Mouse (Mus musculus): ENCODE measurements around the gene Gm14180. TPM values are rescaled to one million over a fixed set of nuclear protein-coding genes. Genes with fewer than 3 reads are reported as not detected.
"Not testable (repeated sequence)": the region's sequence is repeated elsewhere in the genome, so short reads cannot be mapped to it uniquely, and the experiment has no call there.

Gm14180 gene
- not detected in 2 replicates for polyA plus RNA-seq (2014; fragmentation: Nextera tagmentation; extraction: Ambion mirVana)

GRCm38 (mm10) chr11:99734190-99734589 lies at the start of gene Gm14180:
Gene Gm14180, minus strand, starts transcription at chr11:99734290.
- Histone ChIP-seq H3K27me3 (ENCODE audit: insufficient read depth, low read length) (no peaks in the 10 kb centered on the region), H3K27ac (ENCODE audit: low read depth) (no peak within 1 kb of the TSS), H3K36me3 (ENCODE audit: insufficient read depth) (no peaks in the 10 kb centered on the region), H3K9ac (no peak within 1 kb of the TSS), H3K4me3 (ENCODE audit: low read depth, low read length) (no peak within 1 kb of the TSS), H3K4me1 (ENCODE audit: insufficient read depth) (no peaks in the 10 kb centered on the region), H3K4me2 (no peak within 1 kb of the TSS), H3K9me3 (ENCODE audit: low read depth, low read length) (no peaks in the 10 kb centered on the region)
- TF ChIP-seq CTCF (IDR thresholded peaks at IDR 0.05; ENCODE audit: low read depth): no peak
- ATAC-seq (ENCODE audit: insufficient read depth): no peak
- WGBS: 55% methylated on average over 2 of the region's 2 CpGs
- no peak for DNase-seq

DNA sequence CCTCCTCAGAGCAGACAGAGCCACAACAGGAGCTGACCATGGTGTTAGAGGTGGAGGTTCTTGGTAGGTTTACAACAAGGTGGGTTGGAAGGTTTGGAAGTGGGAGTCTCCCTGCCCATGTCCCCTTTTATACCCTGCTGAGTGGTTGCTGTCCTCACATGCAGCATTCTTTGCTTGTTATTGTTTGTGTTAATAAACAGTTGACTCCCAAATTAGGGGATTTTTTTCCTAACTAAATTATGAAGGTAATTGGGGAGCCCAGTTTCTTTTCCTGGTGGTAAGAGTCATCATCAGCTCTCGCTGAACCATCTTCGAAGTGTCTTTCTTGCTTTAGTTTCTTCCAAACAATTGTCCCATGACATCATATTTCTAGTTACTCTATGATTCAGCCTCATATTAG lies 46.5 kb upstream of the Gm14180 start, which contains the start of gene Krtap4-8:
TSS of gene Krtap4-8 (minus strand) at position 101 of the 400 bp plus-strand sequence.
- Histone ChIP-seq H3K36me3 (ENCODE audit: insufficient read depth) (no peaks in the 10 kb centered on the region), H3K27me3 (ENCODE audit: insufficient read depth, low read length) (no peaks in the 10 kb centered on the region), H3K4me3 (ENCODE audit: low read depth, low read length) (no peak within 1 kb of the TSS), H3K4me1 (ENCODE audit: insufficient read depth) (no peaks in the 10 kb centered on the region), H3K9me3 (ENCODE audit: low read depth, low read length) (no peaks in the 10 kb centered on the region), H3K27ac (ENCODE audit: low read depth) (no peak within 1 kb of the TSS), H3K4me2 (no peak within 1 kb of the TSS), H3K9ac (no peak within 1 kb of the TSS)
- TF ChIP-seq CTCF (IDR thresholded peaks at IDR 0.05; ENCODE audit: low read depth): no peak
- ATAC-seq (ENCODE audit: insufficient read depth): no peak
- no peak for DNase-seq
- 89% methylated on average over 2 of the region's 2 CpGs for WGBS

GRCm38 (mm10) chr11:99778401-99778800 lies 44.3 kb upstream of the Gm14180 start:
- Histone ChIP-seq H3K36me3 (ENCODE audit: insufficient read depth) (no peaks in the 10 kb centered on the region), H3K4me1 (ENCODE audit: insufficient read depth) (no peaks in the 10 kb centered on the region), H3K4me2 (no peak overlapping the region), H3K9me3 (ENCODE audit: low read depth, low read length) (no peaks in the 10 kb centered on the region), H3K27me3 (ENCODE audit: insufficient read depth, low read length) (no peaks in the 10 kb centered on the region), H3K9ac (no peak overlapping the region), H3K27ac (ENCODE audit: low read depth) (no peak overlapping the region), H3K4me3 (ENCODE audit: low read depth, low read length) (no peak overlapping the region)
- no peak for ATAC-seq (ENCODE audit: insufficient read depth)
- no peak for TF ChIP-seq CTCF (IDR thresholded peaks at IDR 0.05; ENCODE audit: low read depth)
- peak; percentile 0 for DNase-seq
- WGBS: 64% methylated on average over 7 of the region's 7 CpGs

DNA sequence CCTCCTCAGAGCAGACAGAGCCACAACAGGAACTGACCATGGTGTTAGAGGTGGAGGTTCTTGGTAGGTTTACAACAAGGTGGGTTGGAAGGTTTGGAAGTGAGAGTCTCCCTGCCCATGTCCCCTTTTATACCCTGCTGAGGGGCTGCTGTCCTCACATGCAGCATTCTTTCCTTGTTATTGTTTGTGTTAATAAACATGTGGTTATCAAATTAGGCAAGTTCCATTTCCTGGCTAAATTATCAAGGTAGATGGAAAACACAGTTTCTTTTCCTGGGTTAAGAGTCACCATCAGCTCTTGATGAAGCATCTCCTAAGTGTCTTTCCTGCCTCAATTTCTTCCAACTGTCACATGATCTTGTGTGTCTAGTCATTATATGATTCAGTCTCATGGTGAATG lies 38.7 kb upstream of the Gm14180 start, which contains the start of gene Gm11595:
TSS of gene Gm11595 (minus strand) at position 101 of the 400 bp plus-strand sequence.
- not testable (repeated sequence) for H3K4me2 ChIP-seq; H3K27me3 ChIP-seq (ENCODE audit: insufficient read depth, low read length); H3K9ac ChIP-seq; ATAC-seq (ENCODE audit: insufficient read depth); H3K4me3 ChIP-seq (ENCODE audit: low read depth, low read length); H3K4me1 ChIP-seq (ENCODE audit: insufficient read depth); H3K9me3 ChIP-seq (ENCODE audit: low read depth, low read length); H3K36me3 ChIP-seq (ENCODE audit: insufficient read depth); DNase-seq; H3K27ac ChIP-seq (ENCODE audit: low read depth)

- no peaks in the 10 kb centered on the region for H3K9me3 ChIP-seq (ENCODE audit: low read depth, low read length)
- no peaks in the 10 kb centered on the region for H3K36me3 ChIP-seq (ENCODE audit: insufficient read depth)
- H3K27ac ChIP-seq (ENCODE audit: low read depth): no peak overlapping the region
- no peaks in the 10 kb centered on the region for H3K4me1 ChIP-seq (ENCODE audit: insufficient read depth)
- TF ChIP-seq CTCF (IDR thresholded peaks at IDR 0.05; ENCODE audit: low read depth): no peak
- no peak overlapping the region for H3K4me3 ChIP-seq (ENCODE audit: low read depth, low read length)
- no peaks in the 10 kb centered on the region for H3K27me3 ChIP-seq (ENCODE audit: insufficient read depth, low read length)
- DNase-seq (no peak), ATAC-seq (ENCODE audit: insufficient read depth) (no peak)
- 65% methylated on average over 2 of the region's 2 CpGs for WGBS
- no peak overlapping the region for H3K4me2 ChIP-seq
- no peak overlapping the region for H3K9ac ChIP-seq
Observed at GRCm38 (mm10) chr11:99768410-99768809, 34.3 kb upstream of the Gm14180 start.

DNA sequence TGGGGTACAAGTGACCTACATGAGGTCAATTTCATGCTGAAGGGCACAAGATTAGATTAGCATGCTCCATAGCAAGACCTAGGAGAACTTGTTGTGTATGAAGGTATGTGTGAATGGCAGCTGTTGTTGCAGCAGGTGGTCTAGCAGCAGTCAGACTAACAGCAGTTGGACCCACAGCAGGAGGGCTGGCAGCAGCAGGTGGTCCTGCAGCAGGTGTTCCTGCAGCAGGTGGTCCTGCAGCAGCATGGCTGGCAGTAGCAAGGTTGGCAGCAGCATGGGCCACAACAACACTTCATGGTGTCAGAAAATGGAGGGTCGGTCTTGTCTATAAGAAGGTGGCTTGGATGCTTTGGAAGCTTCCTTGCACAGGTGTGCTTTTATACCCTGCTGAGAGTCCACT lies 24.8 kb upstream of the Gm14180 start:
- Histone ChIP-seq H3K9me3 (ENCODE audit: low read depth, low read length) (no peaks in the 10 kb centered on the region), H3K27me3 (ENCODE audit: insufficient read depth, low read length) (no peaks in the 10 kb centered on the region), H3K4me3 (ENCODE audit: low read depth, low read length) (no peak overlapping the region), H3K9ac (no peak overlapping the region), H3K4me1 (ENCODE audit: insufficient read depth) (no peaks in the 10 kb centered on the region), H3K4me2 (no peak overlapping the region), H3K36me3 (ENCODE audit: insufficient read depth) (no peaks in the 10 kb centered on the region), H3K27ac (ENCODE audit: low read depth) (no peak overlapping the region)
- DNase-seq: no peak
- no peak for TF ChIP-seq CTCF (IDR thresholded peaks at IDR 0.05; ENCODE audit: low read depth)
- WGBS: 92% methylated on average over 1 of the region's 1 CpGs
- no peak for ATAC-seq (ENCODE audit: insufficient read depth)

- DNase-seq: peak; percentile 21
- ATAC-seq (ENCODE audit: insufficient read depth): no peak
- no peak overlapping the region for H3K9ac ChIP-seq
- no peaks in the 10 kb centered on the region for H3K27me3 ChIP-seq (ENCODE audit: insufficient read depth, low read length)
- no peak overlapping the region for H3K27ac ChIP-seq (ENCODE audit: low read depth)
- no peak for TF ChIP-seq CTCF (IDR thresholded peaks at IDR 0.05; ENCODE audit: low read depth)
- no peaks in the 10 kb centered on the region for H3K9me3 ChIP-seq (ENCODE audit: low read depth, low read length)
- no peaks in the 10 kb centered on the region for H3K36me3 ChIP-seq (ENCODE audit: insufficient read depth)
- H3K4me2 ChIP-seq: no peak overlapping the region
- WGBS: 62% methylated on average over 3 of the region's 3 CpGs
- no peaks in the 10 kb centered on the region for H3K4me1 ChIP-seq (ENCODE audit: insufficient read depth)
- H3K4me3 ChIP-seq (ENCODE audit: low read depth, low read length): no peak overlapping the region
Observed at GRCm38 (mm10) chr11:99743985-99744384, 9.9 kb upstream of the Gm14180 start.

DNA sequence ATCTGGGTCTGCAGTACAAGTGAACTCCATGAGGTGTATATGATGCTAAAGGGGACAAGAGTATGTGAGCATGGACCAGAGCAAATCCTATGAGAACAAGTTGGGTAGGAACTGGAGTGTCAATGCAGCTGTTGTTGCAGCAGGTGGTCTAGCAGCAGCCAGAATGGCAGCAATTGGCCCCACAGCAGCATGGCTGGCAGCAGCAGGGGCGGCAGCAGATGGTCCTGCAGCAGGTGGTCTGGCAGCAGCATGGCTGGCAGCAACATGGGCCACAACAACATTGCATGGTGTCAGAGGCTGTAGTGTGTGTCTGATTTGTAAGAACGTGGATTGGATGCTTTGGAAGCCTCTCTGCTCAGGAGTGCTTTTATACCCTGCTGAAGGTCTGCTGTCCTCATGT lies 10.0 kb downstream of the Gm14180 start:
- DNase-seq (no peak), ATAC-seq (ENCODE audit: insufficient read depth) (no peak)
- no peak overlapping the region for H3K4me2 ChIP-seq
- no peak overlapping the region for H3K4me3 ChIP-seq (ENCODE audit: low read depth, low read length)
- 77% methylated on average over 2 of the region's 2 CpGs for WGBS
- H3K27me3 ChIP-seq (ENCODE audit: insufficient read depth, low read length): no peaks in the 10 kb centered on the region
- H3K9ac ChIP-seq: no peak overlapping the region
- TF ChIP-seq CTCF (IDR thresholded peaks at IDR 0.05; ENCODE audit: low read depth): no peak
- H3K27ac ChIP-seq (ENCODE audit: low read depth): no peak overlapping the region
- H3K4me1 ChIP-seq (ENCODE audit: insufficient read depth): no peaks in the 10 kb centered on the region
- H3K9me3 ChIP-seq (ENCODE audit: low read depth, low read length): no peaks in the 10 kb centered on the region
- no peaks in the 10 kb centered on the region for H3K36me3 ChIP-seq (ENCODE audit: insufficient read depth)
